Mouse (Mus musculus) kidney, adult 2 months (tissue): Measurements from ENCODE around the gene Ttll4.

ENCODE experiments used
- CTCF ChIP-seq: fragments of 200-500 bp; conservative IDR thresholded peaks from 2 replicates; pipeline ENCODE4 v1.5.1; 2011; ENCODE audit warnings: low read depth, mild to moderate bottlenecking, control low read depth, low read length, moderate library complexity, mixed read lengths; ENCODE audit not compliant: insufficient read depth, insufficient read length
- POLR2A ChIP-seq: fragments of 200-500 bp; IDR thresholded peaks from one replicate; pipeline ENCODE4 v1.6.1; 2011; ENCODE audit warnings: low read depth, low read length, control low read depth

DNA sequence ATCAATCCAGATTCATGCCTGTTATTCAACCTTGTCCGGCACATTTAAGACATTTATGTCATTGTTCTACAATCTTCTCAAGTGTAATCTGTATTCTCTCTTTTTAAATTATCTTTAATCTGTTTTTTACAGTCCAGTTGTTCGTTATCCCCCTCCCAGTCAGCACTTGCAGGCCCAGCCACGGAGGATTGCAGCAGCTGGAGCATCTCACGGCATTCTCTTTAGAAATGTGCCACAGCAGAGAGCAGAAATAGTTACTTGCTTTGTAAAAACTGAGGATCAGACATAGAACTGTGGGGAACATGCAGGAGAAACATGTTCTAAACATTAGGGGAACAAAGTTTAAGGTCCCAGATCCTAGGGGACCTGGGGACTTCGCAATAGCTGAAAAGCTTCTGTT is 43.5 kb downstream of the Ttll4 start:
- TF ChIP-seq CTCF (no peak), POLR2A (no peak)
